Mouse (Mus musculus) intestine, postnatal 0 days (tissue): ENCODE data around the gene Zfp365. TPM values are rescaled to one million over a fixed set of nuclear protein-coding genes. Genes with fewer than 3 reads are reported as not detected.

Experiments used
- ATAC-seq: fragments of 200-750 bp; cut with Nextera tagmentation; 2 replicates; pipeline ENCODE4 v1.8.0; 2017; ENCODE audit warnings: mild to moderate bottlenecking, moderate TSS enrichment, moderate library complexity
- H3K27ac ChIP-seq: fragments of 300-500 bp; sonication (generic); 2 replicates; pipeline ENCODE4 v1.5.1; 2014; ENCODE audit warnings: mild to moderate bottlenecking, low read depth, low read length, moderate library complexity
- H3K27me3 ChIP-seq: fragments of 300-500 bp; sonication (generic); replicated peaks from 2 replicates; pipeline ENCODE4 v1.6.1; 2014; ENCODE audit warnings: low read length, mixed read lengths; ENCODE audit not compliant: control insufficient read depth, insufficient read depth
- H3K36me3 ChIP-seq: fragments of 300-500 bp; sonication (generic); 2 replicates; pipeline ENCODE4 v1.6.1; 2014; ENCODE audit warnings: mild to moderate bottlenecking, moderate library complexity; ENCODE audit not compliant: control insufficient read depth, insufficient read depth
- H3K4me1 ChIP-seq: fragments of 300-500 bp; sonication (generic); replicated peaks from 2 replicates; pipeline ENCODE4 v1.6.1; 2014; ENCODE audit warnings: antibody characterized with exemption, low read length, mixed read lengths; ENCODE audit not compliant: control insufficient read depth, insufficient read depth
- H3K4me2 ChIP-seq: fragments of 300-500 bp; sonication (generic); replicated peaks from 2 replicates; pipeline ENCODE4 v1.6.1; 2014; ENCODE audit warnings: low read depth, mild to moderate bottlenecking, moderate library complexity
- H3K4me3 ChIP-seq: fragments of 300-500 bp; sonication (generic); 2 replicates; pipeline ENCODE4 v1.5.1; 2014; ENCODE audit warnings: low read depth, low read length
- H3K9ac ChIP-seq: fragments of 300-500 bp; sonication (generic); 2 replicates; pipeline ENCODE4 v1.6.1; 2014; ENCODE audit warnings: mild to moderate bottlenecking, low read depth, low read length
- H3K9me3 ChIP-seq: fragments of 300-500 bp; sonication (generic); 2 replicates; pipeline ENCODE4 v1.6.1; 2016; ENCODE audit warnings: mixed run types; ENCODE audit not compliant: control insufficient read depth
- CTCF ChIP-seq: sonication (generic); IDR thresholded peaks from 2 replicates; pipeline ENCODE4 v1.5.1; 2016; ENCODE audit warnings: low read depth, mild to moderate bottlenecking, control low read depth, antibody characterized with exemption, moderate library complexity
- WGBS: fragments of 180-500 bp; shearing (Covaris S2); extraction: QIAGEN DNeasy Blood & Tissue Kit; methylation state at CpG from one replicate; pipeline ENCODE4 v1.1.7; 2014; 5-methylcytosine and 5-hydroxymethylcytosine counted together
- polyA plus RNA-seq: library from polyadenylated mRNA; unstranded; fragments of >200 nt; fragmentation: Nextera tagmentation; extraction: Ambion mirVana; gene quantifications from 2 replicates; pipeline ENCODE4 v1.2.1, GENCODE M21; 2015

The Zfp365 gene
- polyA plus RNA-seq, 1 experiment from 2014 or later, result 0.47 TPM

- Histone ChIP-seq H3K9ac (peak overlapping the region; percentile 40), H3K9me3 (no peaks in the 10 kb centered on the region), H3K4me1 (no peaks in the 10 kb centered on the region), H3K36me3 (no peaks in the 10 kb centered on the region), H3K4me3 (peak overlapping the region; percentile 56), H3K4me2 (peak overlapping the region; percentile 95), H3K27me3 (peaks cover 7% of the 10 kb centered on the region; the same call in 1 of the 2 replicates), H3K27ac (no peak overlapping the region)
- 22% methylated on average over 33 of the region's 33 CpGs for WGBS
- no peak for ATAC-seq
- TF ChIP-seq CTCF, result no peak
These were observed 770 bp downstream of the Zfp365 start for GRCm38 (mm10) chr10:67911447-67912336.

- no peak overlapping the region for H3K9ac ChIP-seq
- no peak for ATAC-seq
- no peaks in the 10 kb centered on the region for H3K9me3 ChIP-seq
- TF ChIP-seq CTCF, result no peak
- no peaks in the 10 kb centered on the region for H3K36me3 ChIP-seq
- peaks cover 7% of the 10 kb centered on the region; the same call in 1 of the 2 replicates for H3K27me3 ChIP-seq
- 97% methylated on average over 4 of the region's 4 CpGs for WGBS
- H3K4me3 ChIP-seq, result no peak overlapping the region
- no peak overlapping the region for H3K4me2 ChIP-seq
- no peak overlapping the region for H3K27ac ChIP-seq
- no peaks in the 10 kb centered on the region for H3K4me1 ChIP-seq
These were observed 4.5 kb downstream of the Zfp365 start for GRCm38 (mm10) chr10:67907931-67908330.

GRCm38 (mm10) chr10:67906926-67907325, 5.5 kb downstream of the Zfp365 start:
- Histone ChIP-seq H3K36me3 (no peaks in the 10 kb centered on the region), H3K4me2 (no peak overlapping the region), H3K4me1 (no peaks in the 10 kb centered on the region), H3K27ac (no peak overlapping the region), H3K4me3 (no peak overlapping the region), H3K9ac (no peak overlapping the region), H3K27me3 (peaks cover 4% of the 10 kb centered on the region; the same call in 1 of the 2 replicates), H3K9me3 (no peaks in the 10 kb centered on the region)
- WGBS, result 88% methylated on average over 2 of the region's 2 CpGs
- no peak for ATAC-seq
- no peak for TF ChIP-seq CTCF

GRCm38 (mm10) chr10:67906063-67906462, 6.4 kb downstream of the Zfp365 start:
- H3K4me3 ChIP-seq, result no peak overlapping the region
- no peaks in the 10 kb centered on the region for H3K9me3 ChIP-seq
- H3K4me2 ChIP-seq, result no peak overlapping the region
- H3K4me1 ChIP-seq, result no peaks in the 10 kb centered on the region
- H3K9ac ChIP-seq, result no peak overlapping the region
- no peak for ATAC-seq
- H3K27ac ChIP-seq, result no peak overlapping the region
- WGBS, result 78% methylated on average over 4 of the region's 4 CpGs
- TF ChIP-seq CTCF, result no peak
- no peaks in the 10 kb centered on the region for H3K27me3 ChIP-seq
- no peaks in the 10 kb centered on the region for H3K36me3 ChIP-seq

- TF ChIP-seq CTCF, result no peak
These were observed 9.1 kb downstream of the Zfp365 start for GRCm38 (mm10) chr10:67903387-67903786.

GRCm38 (mm10) chr10:67901179-67901578, 11.3 kb downstream of the Zfp365 start:
- Histone ChIP-seq H3K9ac (no peak overlapping the region), H3K27me3 (no peaks in the 10 kb centered on the region), H3K4me1 (no peaks in the 10 kb centered on the region), H3K27ac (no peak overlapping the region), H3K4me3 (no peak overlapping the region), H3K4me2 (no peak overlapping the region), H3K36me3 (no peaks in the 10 kb centered on the region), H3K9me3 (no peaks in the 10 kb centered on the region)
- WGBS, result 48% methylated on average over 5 of the region's 5 CpGs
- no peak for TF ChIP-seq CTCF
- ATAC-seq, result no peak

More at GRCm38 (mm10) chr10:67903387-67903786, 9.1 kb downstream of the Zfp365 start:
- Histone ChIP-seq H3K4me1 (no peaks in the 10 kb centered on the region), H3K9ac (no peak overlapping the region), H3K27ac (no peak overlapping the region), H3K4me3 (no peak overlapping the region), H3K27me3 (no peaks in the 10 kb centered on the region), H3K9me3 (no peaks in the 10 kb centered on the region), H3K4me2 (no peak overlapping the region), H3K36me3 (no peaks in the 10 kb centered on the region)
- 80% methylated on average over 7 of the region's 7 CpGs for WGBS
- ATAC-seq, result no peak
